Mouse (Mus musculus): ENCODE data around the gene Tdg.
A peak's percentile ranks its signal among the peaks of the same experiment; 100 is the strongest.
"Not testable (repeated sequence)": the region's sequence is repeated elsewhere in the genome, so short reads cannot be mapped to it uniquely, and the experiment has no call there.

Gene Tdg

GRCm38 (mm10) chr10:82629586-82630255, at the start of gene Tdg:
Gene Tdg (plus strand): TSS chr10:82629828.
- peak; percentile 91 for DNase-seq

GRCm38 (mm10) chr10:82589673-82590072, 40.0 kb upstream of the Tdg start:
- DNase-seq = not testable (repeated sequence)

GRCm38 (mm10) chr10:82594421-82594820, 35.2 kb upstream of the Tdg start:
- DNase-seq = not testable (repeated sequence)

GRCm38 (mm10) chr10:82622235-82622634, 7.4 kb upstream of the Tdg start:
- DNase-seq = no peak

GRCm38 (mm10) chr10:82622671-82623552, 6.7 kb upstream of the Tdg start, which contains the start of gene 1190007I07Rik:
Gene 1190007I07Rik (minus strand): TSS chr10:82623228.
- DNase-seq = peak; percentile 90

- DNase-seq = not testable (repeated sequence)
These were observed 6.1 kb upstream of the Tdg start for GRCm38 (mm10) chr10:82623553-82623932.

- DNase-seq = no peak
These were observed 480 bp upstream of the Tdg start for GRCm38 (mm10) chr10:82629111-82629585.

GRCm38 (mm10) chr10:82630497-82630896, 869 bp downstream of the Tdg start:
- no peak for DNase-seq

- no peak for DNase-seq
These were observed 1.5 kb downstream of the Tdg start for GRCm38 (mm10) chr10:82631133-82631532.

- DNase-seq = no peak
These were observed 3.1 kb downstream of the Tdg start for GRCm38 (mm10) chr10:82632496-82633280.

- no peak for DNase-seq
These were observed 4.7 kb downstream of the Tdg start for GRCm38 (mm10) chr10:82634348-82634747.

GRCm38 (mm10) chr10:82636321-82636720, 6.7 kb downstream of the Tdg start:
- no peak for DNase-seq

- no peak for DNase-seq
These were observed 9.5 kb downstream of the Tdg start for GRCm38 (mm10) chr10:82639032-82639698.

- no peak for DNase-seq
These were observed 11.9 kb downstream of the Tdg start for GRCm38 (mm10) chr10:82641481-82641880.

GRCm38 (mm10) chr10:82646083-82646482, 16.5 kb downstream of the Tdg start:
- DNase-seq = no peak

- no peak for DNase-seq
These were observed 17.7 kb downstream of the Tdg start for GRCm38 (mm10) chr10:82647205-82647811.

GRCm38 (mm10) chr10:82651221-82651620, 21.6 kb downstream of the Tdg start:
- no peak for DNase-seq

GRCm38 (mm10) chr10:82652625-82653024, 23.0 kb downstream of the Tdg start:
- no peak for DNase-seq

GRCm38 (mm10) chr10:82654581-82654980, 25.0 kb downstream of the Tdg start:
- DNase-seq = no peak

- no peak for DNase-seq
These were observed 32.2 kb downstream of the Tdg start for GRCm38 (mm10) chr10:82661820-82662219.

GRCm38 (mm10) chr10:82662267-82662990, 32.8 kb downstream of the Tdg start:
- DNase-seq = no peak

All from kidney, adult 18-20 months (tissue).